Mouse (Mus musculus) heart, adult 9 months (tissue): Measurements from ENCODE around the gene Kcnd3.
A peak's percentile ranks its signal among the peaks of the same experiment; 100 is the strongest.
"Not testable (repeated sequence)": the region's sequence is repeated elsewhere in the genome, so short reads cannot be mapped to it uniquely, and the experiment has no call there.

Experiments
- DNase-seq, 2 experiments: peaks; one replicate each; pipeline ENCODE4 v3.0.0; 2022; ENCODE audit warnings: low spot score in 2 of 2

Kcnd3 gene

DNA sequence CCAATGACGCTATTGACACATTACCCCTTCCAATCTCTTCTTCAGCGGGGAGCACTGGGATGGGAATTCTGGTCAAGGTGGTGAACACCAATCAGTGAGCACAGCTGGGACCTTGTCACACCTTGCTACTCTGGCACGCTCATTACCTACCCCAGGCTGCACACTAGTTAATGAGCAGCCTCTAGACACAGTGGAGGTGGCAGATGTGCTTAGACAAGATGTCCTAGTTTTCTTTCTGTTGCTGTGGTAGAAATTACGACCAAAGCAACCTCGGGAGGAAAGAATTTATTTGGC lies 245.0 kb downstream of the Kcnd3 start:
- no peak for DNase-seq

DNA sequence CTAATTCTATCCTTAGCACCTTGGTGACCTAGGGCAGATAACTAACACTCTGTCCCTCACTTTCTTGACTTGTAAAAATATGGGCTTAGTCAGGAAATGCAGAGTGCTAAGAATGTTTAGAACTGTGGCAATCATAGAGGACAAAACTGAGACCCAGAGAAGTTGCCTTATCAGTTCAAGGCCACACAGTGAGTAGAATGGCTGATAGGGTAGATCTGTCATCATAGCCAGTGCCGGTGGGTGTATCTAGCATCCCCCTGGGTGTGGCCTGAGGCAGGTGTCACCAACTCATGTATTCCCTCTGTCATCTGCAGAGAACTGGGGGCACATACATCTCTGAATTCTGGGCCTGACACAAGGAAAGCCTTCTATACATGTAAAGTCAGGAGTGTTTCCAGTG lies 246.2 kb downstream of the Kcnd3 start:
- no peak for DNase-seq

DNA sequence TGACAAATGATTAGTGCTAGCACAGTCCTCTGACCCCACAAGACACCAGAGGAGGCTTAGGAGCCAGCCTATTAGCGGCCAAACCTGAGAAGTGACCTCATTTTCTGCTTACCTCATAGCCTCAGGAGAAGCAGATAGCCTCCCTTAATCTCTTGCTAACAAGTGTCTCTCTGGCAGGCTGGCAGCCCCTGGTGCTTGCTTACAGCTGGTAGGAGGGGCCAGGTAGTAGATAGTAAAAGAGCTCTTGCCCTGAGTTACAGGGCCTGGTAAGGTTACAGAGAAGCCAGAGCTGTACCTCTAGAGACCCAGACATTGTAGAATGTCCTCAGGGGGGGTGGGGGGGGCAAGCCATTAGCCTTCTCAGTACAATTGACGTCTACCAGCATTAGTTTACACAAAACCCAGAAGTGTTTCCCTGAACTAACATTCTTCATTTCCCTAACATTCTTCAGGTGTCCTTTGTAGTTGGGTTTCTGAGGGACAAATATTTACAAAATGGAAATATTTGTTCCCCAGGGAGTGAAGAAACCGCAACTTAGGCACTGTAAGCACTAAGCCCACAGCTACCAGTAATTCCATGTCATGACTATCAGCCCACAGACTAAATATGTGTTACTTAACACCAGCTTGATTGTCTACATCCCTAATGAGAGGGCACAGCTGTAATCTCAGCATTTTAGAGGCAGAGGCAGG lies 247.3 kb downstream of the Kcnd3 start:
- peak in 1 of 2 experiments; percentile 66 for DNase-seq

- not testable (repeated sequence) for DNase-seq
Measured at GRCm38 (mm10) chr3:105700786-105701185, 248.7 kb downstream of the Kcnd3 start.

- peak; percentile 79 to 91 for DNase-seq
Measured at GRCm38 (mm10) chr3:105701399-105701798, 249.3 kb downstream of the Kcnd3 start.

GRCm38 (mm10) chr3:105703571-105703970 lies 251.4 kb downstream of the Kcnd3 start:
- no peak for DNase-seq

DNA sequence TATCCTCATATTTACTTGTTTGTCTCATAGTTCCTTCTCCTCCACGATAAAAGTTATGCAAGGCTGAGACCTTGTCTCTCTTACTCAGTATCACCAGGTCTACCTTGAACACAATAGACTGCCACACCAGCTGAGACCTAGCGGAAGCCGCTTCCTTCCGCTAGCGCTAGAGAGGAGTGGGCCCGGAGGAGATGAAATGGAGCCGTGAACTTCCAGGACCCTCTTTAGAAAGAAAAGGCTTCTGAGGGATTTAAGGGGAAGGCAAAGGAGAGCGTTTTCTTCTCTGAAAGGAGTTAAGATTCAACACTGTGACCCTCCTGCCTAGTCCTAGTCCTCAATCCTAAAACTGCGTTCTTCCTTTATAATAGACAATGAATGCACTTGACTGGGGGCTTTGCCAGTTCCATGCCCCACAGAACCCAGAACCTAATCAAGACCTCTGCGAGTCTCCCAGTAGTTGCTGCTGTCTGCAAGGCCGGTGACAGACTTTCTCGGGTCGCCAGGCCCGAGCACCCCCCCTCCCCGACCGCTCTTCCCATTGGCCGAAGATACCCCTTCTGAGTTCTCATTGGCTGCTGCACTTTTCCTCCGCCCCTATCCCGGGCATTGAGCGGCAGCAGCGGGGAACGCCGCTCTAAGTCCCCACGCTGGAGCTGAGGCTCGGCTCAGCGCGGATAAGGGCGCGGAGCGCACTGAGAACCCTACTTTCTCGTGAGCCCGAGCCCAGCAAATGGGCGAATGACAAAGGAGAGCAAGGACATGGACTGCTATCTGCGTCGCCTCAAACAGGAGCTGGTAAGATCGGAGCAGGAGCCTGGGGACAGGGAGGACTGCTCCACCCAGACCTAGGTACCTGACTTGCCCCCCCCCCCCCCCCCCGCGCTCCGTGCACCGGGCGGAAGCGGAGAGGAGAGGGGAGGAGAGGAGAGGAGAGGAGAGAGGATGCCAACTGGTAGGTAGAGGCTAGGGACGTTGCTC lies 252.2 kb downstream of the Kcnd3 start, which contains the start of gene Inka2:
Gene Inka2, plus strand, starts transcription at position 569 of the 978 bp plus-strand sequence.
- DNase-seq = peak; percentile 88 to 92

- DNase-seq = peak; percentile 66 to 67
Measured at GRCm38 (mm10) chr3:105705061-105705549, 253.0 kb downstream of the Kcnd3 start.

- DNase-seq = no peak
Measured at GRCm38 (mm10) chr3:105705561-105705960, 253.4 kb downstream of the Kcnd3 start.

DNA sequence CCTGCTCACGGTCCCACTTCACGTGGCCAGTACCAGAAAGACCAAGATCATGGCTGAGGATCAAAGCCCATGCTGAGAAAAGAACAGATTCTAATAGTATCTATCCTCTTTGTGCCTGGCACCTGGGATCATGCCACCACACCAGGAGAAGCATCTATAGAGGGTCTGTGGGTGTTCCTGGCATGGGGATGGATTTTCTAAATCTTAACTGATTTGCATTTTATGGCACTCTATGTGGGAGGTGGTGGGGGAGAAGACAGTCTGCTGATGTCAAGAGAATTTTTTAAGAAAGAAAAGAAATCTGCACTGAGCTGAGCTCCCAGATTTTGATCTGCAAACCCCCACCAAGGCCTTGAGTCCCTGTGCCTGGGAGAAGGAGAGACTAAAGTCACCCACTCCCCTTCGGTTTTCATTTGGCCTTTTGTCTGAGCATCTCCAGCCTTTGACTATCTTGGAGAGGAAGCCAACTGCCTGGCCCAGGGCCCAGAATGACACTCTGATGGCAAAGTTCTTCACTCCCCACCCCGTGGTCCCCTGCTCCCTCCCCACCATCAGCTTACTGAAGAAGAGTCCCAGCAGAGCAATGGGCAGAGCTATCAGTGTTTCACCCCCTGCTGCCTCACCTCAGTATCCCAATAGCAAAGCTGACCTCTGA lies 254.4 kb downstream of the Kcnd3 start:
- DNase-seq = no peak

DNA sequence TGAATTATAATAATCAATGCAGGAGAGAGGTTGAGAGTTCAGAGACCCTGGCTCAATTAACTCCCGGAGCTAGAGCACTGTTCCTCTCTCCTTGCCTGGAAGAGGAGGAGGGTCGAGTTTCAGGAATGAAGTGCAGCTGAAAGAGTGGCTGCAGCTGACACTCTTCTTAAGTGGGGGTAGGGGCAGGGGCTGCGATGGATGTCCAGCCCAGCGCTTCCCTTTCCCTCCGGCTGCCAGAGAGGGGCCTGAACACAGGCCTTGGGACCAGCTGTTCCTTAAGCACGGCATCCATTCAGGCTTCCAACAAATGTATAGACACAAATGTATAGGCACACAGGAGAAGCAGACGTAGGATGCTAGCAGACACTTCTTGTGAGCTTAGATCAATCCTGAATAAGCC lies 255.5 kb downstream of the Kcnd3 start:
- DNase-seq = no peak

- DNase-seq = no peak
Measured at GRCm38 (mm10) chr3:105710246-105710645, 258.1 kb downstream of the Kcnd3 start.

- peak; percentile 84 to 87 for DNase-seq
Measured at GRCm38 (mm10) chr3:105711741-105712140, 259.6 kb downstream of the Kcnd3 start.

GRCm38 (mm10) chr3:105712827-105713226 lies 260.7 kb downstream of the Kcnd3 start:
- DNase-seq = no peak

DNA sequence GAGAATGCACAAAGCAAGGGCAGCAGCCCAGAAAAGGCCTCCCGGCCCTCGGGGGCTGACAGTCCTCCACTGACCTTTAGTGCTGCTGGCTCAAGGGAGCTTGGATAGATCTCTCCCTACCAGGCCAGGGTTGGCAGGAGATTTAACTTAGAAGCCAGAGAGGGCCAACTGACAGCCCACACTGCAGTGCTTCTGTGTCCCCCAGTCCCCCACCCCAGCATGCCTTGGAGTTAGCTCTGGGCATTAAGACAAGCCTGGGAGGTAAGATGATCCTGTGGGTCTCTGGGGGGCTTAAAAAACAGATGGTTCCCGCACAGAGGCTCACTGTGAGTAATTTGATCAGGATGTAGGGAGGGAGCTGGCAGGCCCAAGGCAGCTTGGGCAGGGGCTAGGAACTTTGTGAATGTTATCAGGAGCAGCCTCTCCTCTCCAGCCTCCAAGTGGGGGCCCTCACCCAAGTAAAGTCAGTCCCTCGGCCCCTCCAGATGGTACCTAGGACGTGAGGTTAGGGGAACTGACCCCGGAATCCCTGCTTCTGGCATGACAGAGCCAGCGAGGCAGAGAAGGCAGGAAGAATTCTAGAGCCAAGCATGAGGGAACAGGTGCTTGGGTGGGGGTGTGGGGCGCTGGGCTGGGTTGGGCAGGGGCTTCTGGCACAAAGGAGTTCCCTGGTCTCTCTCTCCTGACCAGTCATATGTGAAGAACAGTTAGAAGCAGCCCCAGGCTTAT lies 262.1 kb downstream of the Kcnd3 start:
- DNase-seq = peak in 1 of 2 experiments; percentile 65

- DNase-seq = no peak
Measured at GRCm38 (mm10) chr3:105714820-105715167, 262.7 kb downstream of the Kcnd3 start.

- no peak for DNase-seq
Measured at GRCm38 (mm10) chr3:105716353-105717000, 264.3 kb downstream of the Kcnd3 start.

DNA sequence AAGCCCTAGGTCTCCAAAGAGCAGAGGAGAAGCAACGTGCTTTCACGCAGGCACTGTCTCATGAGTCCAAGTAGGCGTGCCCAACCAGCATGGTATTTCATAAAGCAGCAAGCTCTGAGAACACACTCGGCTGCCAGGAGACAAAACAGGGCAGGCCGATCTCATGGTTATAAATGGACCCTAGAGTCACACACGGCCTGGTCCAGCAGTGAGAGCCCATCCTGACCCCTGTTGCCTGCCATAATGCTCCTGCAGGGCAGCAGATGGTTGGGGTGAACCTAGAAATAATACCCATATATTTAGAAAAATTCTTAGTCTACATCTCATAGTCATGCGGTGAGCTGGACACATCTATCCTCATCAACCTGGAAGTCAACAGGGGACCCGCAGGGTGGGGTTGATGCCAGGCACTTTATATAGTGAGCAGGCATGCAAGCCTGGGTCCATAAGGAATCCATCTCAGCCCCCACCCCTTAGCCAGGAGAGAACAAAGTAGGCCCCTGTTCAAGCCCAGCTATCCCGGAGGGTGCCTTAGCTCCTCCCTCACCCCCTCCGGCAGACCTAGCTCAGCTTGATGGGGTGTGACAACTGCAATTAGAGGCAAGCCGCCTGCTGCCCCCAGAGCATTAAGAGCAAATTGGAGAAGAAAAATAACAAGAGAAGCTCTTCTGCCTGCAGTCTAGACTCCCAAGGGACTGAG lies 265.9 kb downstream of the Kcnd3 start:
- DNase-seq = no peak

DNA sequence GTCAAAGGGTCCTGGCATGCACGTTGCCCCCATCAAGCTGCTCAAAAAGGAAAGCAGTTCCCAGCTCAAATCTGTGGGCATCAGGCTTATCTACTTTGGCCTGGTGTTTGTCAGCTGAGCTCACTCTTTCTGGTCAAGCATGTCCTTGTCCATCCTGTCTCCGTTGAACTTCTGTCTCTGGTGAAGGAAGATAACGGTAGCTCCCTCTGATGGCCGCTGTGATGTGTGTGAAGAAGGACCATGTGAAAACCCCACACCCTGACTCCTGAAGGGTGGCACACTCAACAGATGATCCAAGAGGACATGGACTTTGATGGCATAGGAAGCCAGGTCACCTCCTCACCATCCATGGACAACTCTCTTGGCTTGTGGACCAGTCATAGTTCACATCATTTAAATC lies 266.6 kb downstream of the Kcnd3 start:
- no peak for DNase-seq

GRCm38 (mm10) chr3:105719979-105720378 lies 267.8 kb downstream of the Kcnd3 start:
- DNase-seq = no peak
